Mouse (Mus musculus) stomach, postnatal 0 days (tissue): ENCODE measurements around the gene Pank1.

ENCODE experiments used
- CTCF ChIP-seq: IDR thresholded peaks from 2 replicates; pipeline ENCODE4 v1.5.1; 2016; ENCODE audit warnings: antibody characterized with exemption, low read depth, mild to moderate bottlenecking, moderate library complexity
- EP300 ChIP-seq: optimal IDR thresholded peaks from 2 replicates; pipeline ENCODE3; 2016; ENCODE audit warnings: antibody characterized with exemption

GRCm38 (mm10) chr19:34886324-34886723 is 7.1 kb upstream of the Pank1 start:
- TF ChIP-seq CTCF (no peak), EP300 (no peak)
